Mouse (Mus musculus): Measurements from ENCODE around the gene Aim2. TPM values are rescaled to one million over a fixed set of nuclear protein-coding genes. Genes with fewer than 3 reads are reported as not detected.

Gene Aim2
- polyA plus RNA-seq, 1 experiment from 2014 or later = 2.4 TPM

DNA sequence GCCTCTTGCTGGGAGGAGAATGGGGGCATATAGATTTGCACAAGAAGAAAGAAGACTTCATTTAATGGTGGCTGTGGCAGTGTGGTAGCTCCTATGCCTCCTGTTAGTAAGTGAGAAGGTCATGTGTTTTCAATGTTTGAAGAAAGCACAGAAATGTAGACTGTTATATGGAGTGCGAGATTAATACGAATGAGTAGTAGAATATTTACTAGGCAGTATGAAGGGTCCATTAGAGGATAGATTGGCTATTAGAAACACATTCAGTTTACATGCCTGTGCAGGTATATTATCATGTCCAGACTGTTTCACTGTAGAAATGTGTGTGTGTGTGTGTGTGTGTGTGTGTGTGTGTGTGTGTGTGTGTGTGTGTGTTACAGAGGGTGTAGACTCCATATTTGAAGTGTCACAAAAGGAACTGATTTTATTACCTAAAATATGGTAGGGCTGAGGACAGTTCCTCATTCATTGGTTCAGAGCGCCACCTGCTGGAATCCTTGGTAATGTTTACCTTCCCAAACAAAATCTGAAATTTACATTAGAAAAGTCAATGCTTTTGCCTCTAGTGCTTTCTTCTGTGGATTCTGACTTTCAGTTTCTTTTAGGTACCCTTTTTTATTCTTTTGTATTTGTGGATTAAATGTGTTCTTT lies 47.8 kb downstream of the Aim2 start:
- H3K4me1 ChIP-seq (replicated peaks) = no peaks in the 10 kb centered on the region
- no peaks in the 10 kb centered on the region for H3K9me3 ChIP-seq (replicated peaks)
- H3K36me3 ChIP-seq = no peaks in the 10 kb centered on the region
- H3K4me3 ChIP-seq = no peak overlapping the region
- H3K27me3 ChIP-seq (replicated peaks) = no peaks in the 10 kb centered on the region
- H3K9ac ChIP-seq = no peak overlapping the region
- no peak overlapping the region for H3K4me2 ChIP-seq
- no peak overlapping the region for H3K27ac ChIP-seq (ENCODE audit: poor library complexity, severe bottlenecking)
- ATAC-seq (ENCODE audit: insufficient number of reproducible peaks, low FRiP score) = no peak
- 20% methylated on average over 3 of the region's 3 CpGs for WGBS

DNA sequence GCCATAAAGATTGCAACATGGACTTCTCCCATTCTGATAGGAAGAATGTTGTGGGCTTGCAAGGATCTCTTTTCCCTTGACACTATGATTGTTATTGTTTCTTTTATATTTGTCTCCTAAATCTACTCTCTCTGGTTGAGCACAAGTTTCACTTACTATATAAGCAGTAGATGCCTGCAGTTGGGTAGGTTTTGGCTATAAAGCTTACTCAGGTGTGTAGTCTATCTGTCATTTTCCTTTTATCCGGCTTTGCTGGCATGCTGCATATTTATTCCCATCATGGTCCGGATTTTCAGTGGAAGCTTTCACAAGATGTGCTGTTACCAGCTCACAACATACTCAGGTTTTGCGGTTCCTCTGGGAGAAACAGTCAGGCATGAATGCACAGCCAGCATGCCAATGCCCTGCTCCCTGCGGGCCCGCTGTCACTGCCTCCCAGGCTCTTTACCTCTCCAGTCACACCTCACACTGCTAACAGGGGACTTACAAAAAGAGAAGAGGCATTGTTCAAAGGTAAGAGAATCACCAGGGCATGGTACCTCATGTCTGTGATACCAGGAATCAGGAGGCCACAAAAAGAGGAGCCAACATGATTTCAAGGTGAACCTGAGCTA lies 54.1 kb downstream of the Aim2 start:
- Histone ChIP-seq H3K4me2 (no peak overlapping the region), H3K36me3 (no peaks in the 10 kb centered on the region), H3K4me3 (no peak overlapping the region), H3K4me1 (replicated peaks) (no peaks in the 10 kb centered on the region), H3K9me3 (replicated peaks) (no peaks in the 10 kb centered on the region), H3K9ac (no peak overlapping the region), H3K27me3 (replicated peaks) (no peaks in the 10 kb centered on the region), H3K27ac (ENCODE audit: poor library complexity, severe bottlenecking) (no peak overlapping the region)
- WGBS = 79% methylated on average over 5 of the region's 5 CpGs
- no peak for ATAC-seq (ENCODE audit: insufficient number of reproducible peaks, low FRiP score)

DNA sequence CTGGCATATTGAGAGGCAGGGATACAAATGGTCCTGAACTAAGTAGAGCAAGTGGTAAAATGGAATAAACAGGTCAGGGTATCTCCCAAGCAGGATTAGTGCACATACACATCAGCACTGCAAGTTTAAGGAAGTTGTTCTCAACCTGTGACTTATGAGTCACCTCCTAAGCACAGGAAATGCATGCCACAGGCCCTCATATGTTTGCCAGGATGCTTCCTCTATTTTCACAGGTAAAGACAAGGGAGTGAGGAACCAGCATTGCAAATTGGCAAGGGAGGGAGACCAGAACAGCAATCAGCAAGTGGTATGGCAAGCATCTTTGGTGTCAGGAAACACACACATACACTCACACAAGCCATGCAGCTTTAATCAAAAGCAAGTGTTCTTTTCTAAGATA lies 58.4 kb downstream of the Aim2 start:
- Histone ChIP-seq H3K9me3 (replicated peaks) (no peaks in the 10 kb centered on the region), H3K4me2 (no peak overlapping the region), H3K36me3 (no peaks in the 10 kb centered on the region), H3K27ac (ENCODE audit: poor library complexity, severe bottlenecking) (no peak overlapping the region), H3K4me3 (no peak overlapping the region), H3K27me3 (replicated peaks) (no peaks in the 10 kb centered on the region), H3K4me1 (replicated peaks) (no peaks in the 10 kb centered on the region), H3K9ac (no peak overlapping the region)
- no peak for ATAC-seq (ENCODE audit: insufficient number of reproducible peaks, low FRiP score)

DNA sequence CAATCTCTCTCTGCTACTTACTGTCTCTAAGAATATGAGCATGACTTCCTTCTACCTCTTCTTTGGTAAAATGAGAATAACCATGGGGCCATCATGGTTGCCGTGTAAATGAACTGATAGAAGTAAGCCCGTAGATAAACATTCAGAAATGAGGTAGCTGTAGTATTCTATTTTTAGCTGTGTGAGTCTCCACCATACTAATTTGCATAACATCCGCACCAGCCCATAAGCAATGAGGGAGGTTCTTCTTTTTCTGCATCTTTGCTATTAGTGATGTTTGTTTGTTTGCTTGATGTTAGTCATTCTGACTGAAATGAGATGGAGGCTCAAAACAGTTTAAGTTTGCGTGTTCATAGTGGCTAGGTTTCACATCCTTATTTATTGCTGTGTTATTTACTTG lies 61.2 kb downstream of the Aim2 start:
- Histone ChIP-seq H3K9ac (no peak overlapping the region), H3K36me3 (no peaks in the 10 kb centered on the region), H3K9me3 (replicated peaks) (peaks cover 3% of the 10 kb centered on the region; the same call in 1 of the 2 replicates), H3K4me2 (no peak overlapping the region), H3K27me3 (replicated peaks) (no peaks in the 10 kb centered on the region), H3K4me3 (no peak overlapping the region), H3K27ac (ENCODE audit: poor library complexity, severe bottlenecking) (no peak overlapping the region), H3K4me1 (replicated peaks) (no peaks in the 10 kb centered on the region)
- ATAC-seq (ENCODE audit: insufficient number of reproducible peaks, low FRiP score) = no peak
- 78% methylated on average over 4 of the region's 4 CpGs for WGBS

DNA sequence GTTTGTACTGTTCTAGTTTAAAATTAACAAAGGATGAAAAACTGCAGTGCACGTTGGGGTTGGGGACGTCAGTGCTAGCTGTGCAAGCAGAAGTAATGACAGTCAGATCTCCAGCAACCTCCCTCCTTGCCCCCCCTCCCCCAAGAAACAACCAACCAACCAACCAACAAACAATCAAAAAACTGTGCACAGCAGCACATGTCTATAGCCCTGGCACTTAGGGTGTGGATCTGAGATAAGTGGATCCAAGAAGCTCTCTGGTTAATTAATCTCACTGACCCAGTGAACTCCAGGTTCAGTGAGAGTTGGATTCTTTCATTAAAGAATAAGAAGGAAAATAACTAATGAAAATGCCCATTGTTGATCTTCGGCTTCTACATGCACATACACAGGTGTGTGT lies 64.0 kb downstream of the Aim2 start:
- peaks cover 3% of the 10 kb centered on the region; the same call in 1 of the 2 replicates for H3K9me3 ChIP-seq (replicated peaks)
- WGBS = 82% methylated on average over 3 of the region's 3 CpGs
- H3K27me3 ChIP-seq (replicated peaks) = no peaks in the 10 kb centered on the region
- no peak overlapping the region for H3K4me2 ChIP-seq
- no peak overlapping the region for H3K27ac ChIP-seq (ENCODE audit: poor library complexity, severe bottlenecking)
- H3K9ac ChIP-seq = no peak overlapping the region
- H3K4me3 ChIP-seq = no peak overlapping the region
- H3K36me3 ChIP-seq = no peaks in the 10 kb centered on the region
- ATAC-seq (ENCODE audit: insufficient number of reproducible peaks, low FRiP score) = no peak
- no peaks in the 10 kb centered on the region for H3K4me1 ChIP-seq (replicated peaks)

DNA sequence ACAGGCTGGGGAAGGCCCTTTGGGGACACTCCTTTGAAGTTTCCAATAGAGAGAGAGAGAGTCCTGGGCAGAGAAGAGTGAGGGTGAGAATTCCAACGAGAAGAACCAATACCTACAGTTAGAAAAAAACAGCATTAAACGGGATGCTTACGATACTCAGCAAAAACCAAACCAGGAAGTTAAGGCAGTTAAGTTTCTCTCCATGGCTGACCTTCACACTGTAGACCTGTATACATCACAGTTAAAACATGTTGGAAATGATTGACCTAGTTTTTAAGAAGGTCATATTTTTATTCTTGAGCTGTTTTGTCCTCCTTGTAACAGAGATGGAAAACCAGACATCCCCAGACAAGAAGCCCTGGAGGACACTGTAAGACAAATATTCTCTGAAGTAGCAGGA lies 67.8 kb downstream of the Aim2 start:
- Histone ChIP-seq H3K4me3 (no peak overlapping the region), H3K4me1 (replicated peaks) (no peaks in the 10 kb centered on the region), H3K27me3 (replicated peaks) (no peaks in the 10 kb centered on the region), H3K27ac (ENCODE audit: poor library complexity, severe bottlenecking) (no peak overlapping the region), H3K9me3 (replicated peaks) (peaks cover 3% of the 10 kb centered on the region; the same call in 1 of the 2 replicates), H3K36me3 (no peaks in the 10 kb centered on the region), H3K4me2 (no peak overlapping the region), H3K9ac (no peak overlapping the region)
- WGBS = 84% methylated on average over 3 of the region's 3 CpGs
- no peak for ATAC-seq (ENCODE audit: insufficient number of reproducible peaks, low FRiP score)

DNA sequence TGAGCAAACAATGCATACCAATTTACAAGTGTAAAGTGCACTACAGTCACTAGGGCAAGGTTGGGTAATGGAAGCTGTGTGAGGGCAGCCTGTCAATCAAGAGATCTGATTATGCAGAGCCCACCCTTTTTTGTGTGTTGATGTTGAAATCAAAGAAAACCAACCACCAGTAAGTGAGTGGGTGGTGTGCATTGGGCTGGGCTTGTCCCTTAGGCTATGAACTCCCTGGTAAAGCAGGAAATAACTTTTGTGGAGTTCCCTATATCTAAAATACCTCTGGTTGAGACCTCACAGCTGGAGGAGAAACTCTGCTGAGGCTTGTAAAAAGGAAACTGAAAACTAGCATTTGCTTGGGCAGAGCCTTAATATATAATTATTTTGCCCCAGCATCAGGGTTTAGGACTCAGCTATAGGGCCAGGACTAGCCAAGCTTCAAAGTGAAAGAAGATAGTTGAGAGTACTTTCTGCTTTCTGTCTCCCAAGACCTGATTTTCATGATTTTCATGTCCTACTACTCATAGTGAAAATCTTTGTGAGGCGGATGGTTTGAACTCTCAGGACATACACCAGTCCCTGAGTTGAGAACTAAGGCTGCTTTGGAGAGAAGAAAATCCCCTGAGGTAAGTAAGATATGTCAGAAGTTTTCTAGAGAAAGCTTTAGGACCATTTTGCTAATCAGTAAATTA lies 68.4 kb downstream of the Aim2 start:
- Histone ChIP-seq H3K9ac (no peak overlapping the region), H3K9me3 (replicated peaks) (peaks cover 3% of the 10 kb centered on the region; the same call in 1 of the 2 replicates), H3K27me3 (replicated peaks) (no peaks in the 10 kb centered on the region), H3K27ac (ENCODE audit: poor library complexity, severe bottlenecking) (no peak overlapping the region), H3K4me2 (no peak overlapping the region), H3K36me3 (no peaks in the 10 kb centered on the region), H3K4me1 (replicated peaks) (no peaks in the 10 kb centered on the region), H3K4me3 (no peak overlapping the region)
- WGBS = 77% methylated on average over 1 of the region's 1 CpGs
- ATAC-seq (ENCODE audit: insufficient number of reproducible peaks, low FRiP score) = no peak

DNA sequence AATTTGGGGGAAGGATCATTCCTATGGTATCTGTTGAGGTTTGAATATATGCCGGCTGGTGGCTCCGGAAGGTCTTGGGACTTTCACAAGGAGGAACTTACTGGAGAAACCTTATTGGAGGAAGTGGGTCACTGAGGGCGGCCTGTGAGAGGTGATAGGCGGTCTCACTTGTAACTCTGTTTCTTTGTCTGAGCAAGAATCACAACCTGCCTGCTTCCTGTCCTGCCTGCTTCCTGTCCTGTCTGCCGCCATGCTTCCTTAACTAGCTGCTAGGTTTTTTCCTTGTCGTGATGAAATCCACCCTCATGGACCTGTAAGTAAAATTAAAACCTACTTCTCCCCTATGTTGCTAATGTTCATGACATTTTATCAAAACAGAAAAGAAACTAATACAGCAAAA lies 69.7 kb downstream of the Aim2 start:
- Histone ChIP-seq H3K27ac (ENCODE audit: poor library complexity, severe bottlenecking) (no peak overlapping the region), H3K4me2 (no peak overlapping the region), H3K9ac (no peak overlapping the region), H3K4me3 (no peak overlapping the region), H3K36me3 (no peaks in the 10 kb centered on the region), H3K4me1 (replicated peaks) (no peaks in the 10 kb centered on the region), H3K9me3 (replicated peaks) (peaks cover 3% of the 10 kb centered on the region; the same call in 1 of the 2 replicates), H3K27me3 (replicated peaks) (no peaks in the 10 kb centered on the region)
- no peak for ATAC-seq (ENCODE audit: insufficient number of reproducible peaks, low FRiP score)
- WGBS = 63% methylated on average over 6 of the region's 6 CpGs

DNA sequence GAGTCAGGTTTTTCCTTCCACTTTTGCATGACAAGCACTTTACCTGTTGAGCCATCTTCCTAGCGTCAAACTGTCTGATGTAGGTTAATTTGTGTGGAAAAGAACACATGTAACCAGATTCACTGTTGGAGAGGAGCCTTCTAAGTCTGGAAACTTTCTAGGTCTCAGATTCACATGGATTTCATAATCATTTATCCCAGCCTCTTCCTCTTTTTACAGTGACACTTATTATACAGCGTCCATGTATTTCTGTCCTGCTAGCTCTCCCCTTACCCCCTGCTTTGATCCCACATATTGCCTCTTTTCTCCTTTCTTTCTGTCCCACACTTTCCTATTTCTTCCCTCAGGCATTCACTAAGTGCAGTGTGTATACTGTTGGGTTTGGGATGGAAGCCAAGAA lies 75.7 kb downstream of the Aim2 start:
- Histone ChIP-seq H3K27me3 (replicated peaks) (no peaks in the 10 kb centered on the region), H3K27ac (ENCODE audit: poor library complexity, severe bottlenecking) (no peak overlapping the region), H3K4me2 (no peak overlapping the region), H3K4me3 (no peak overlapping the region), H3K4me1 (replicated peaks) (no peaks in the 10 kb centered on the region), H3K9me3 (replicated peaks) (no peaks in the 10 kb centered on the region), H3K9ac (no peak overlapping the region), H3K36me3 (no peaks in the 10 kb centered on the region)
- 74% methylated on average over 2 of the region's 2 CpGs for WGBS
- no peak for ATAC-seq (ENCODE audit: insufficient number of reproducible peaks, low FRiP score)

DNA sequence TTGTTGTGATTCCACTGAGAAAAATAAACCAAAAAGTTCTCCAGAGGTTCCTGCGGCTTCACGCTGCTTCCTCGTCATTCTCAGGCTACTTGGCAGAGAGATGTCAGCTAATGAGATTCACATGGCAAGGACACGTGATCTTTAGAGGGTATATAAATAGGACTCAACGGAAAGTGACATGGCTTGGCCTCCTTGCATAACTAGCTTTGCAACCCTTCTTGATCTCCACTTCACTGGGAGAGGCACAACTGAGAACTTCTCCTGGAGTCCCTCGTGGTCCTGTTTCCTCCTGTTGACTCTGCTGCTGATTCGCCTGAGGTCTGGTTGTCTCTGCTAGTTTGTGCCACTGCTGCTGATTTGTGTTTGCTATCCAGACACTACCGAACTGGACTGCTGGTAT lies 76.7 kb downstream of the Aim2 start:
- Histone ChIP-seq H3K36me3 (no peaks in the 10 kb centered on the region), H3K27me3 (replicated peaks) (no peaks in the 10 kb centered on the region), H3K9me3 (replicated peaks) (no peaks in the 10 kb centered on the region), H3K27ac (ENCODE audit: poor library complexity, severe bottlenecking) (no peak overlapping the region), H3K4me3 (no peak overlapping the region), H3K9ac (no peak overlapping the region), H3K4me1 (replicated peaks) (no peaks in the 10 kb centered on the region), H3K4me2 (no peak overlapping the region)
- ATAC-seq (ENCODE audit: insufficient number of reproducible peaks, low FRiP score) = no peak
- WGBS = 72% methylated on average over 8 of the region's 8 CpGs

DNA sequence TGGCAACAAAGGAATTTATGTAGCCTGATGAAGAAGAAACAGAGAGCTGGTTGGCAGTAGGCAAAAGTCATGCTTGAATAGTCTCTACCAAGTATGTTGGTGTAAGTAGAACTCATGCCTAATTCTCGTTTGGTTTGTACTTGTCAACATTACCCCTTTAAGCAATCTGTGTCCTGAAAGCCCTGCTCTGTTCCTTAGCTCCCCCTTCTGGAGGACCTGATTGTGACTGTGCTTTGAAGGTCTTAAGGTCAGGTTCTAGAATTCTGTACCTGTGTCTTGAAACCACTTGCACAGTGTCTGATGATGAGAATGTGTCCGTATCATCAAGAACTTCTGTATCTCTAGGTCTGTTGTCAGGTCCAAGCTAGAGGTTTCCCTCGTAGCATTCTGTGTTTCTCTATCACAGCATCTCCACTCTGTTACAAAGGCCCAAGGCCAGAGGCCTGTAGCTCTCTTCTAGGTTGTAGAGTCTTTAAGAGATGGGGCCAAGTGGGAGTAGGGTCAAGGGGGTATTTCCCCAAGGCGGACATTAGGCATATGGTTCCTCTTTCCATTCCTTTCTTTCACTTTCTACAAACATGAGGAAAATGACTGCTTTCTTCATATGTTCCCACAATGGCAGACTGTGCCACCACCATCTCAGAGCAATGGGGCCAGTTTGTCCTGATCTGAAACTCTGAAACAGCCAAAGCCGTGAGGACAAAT lies 79.5 kb downstream of the Aim2 start:
- H3K4me1 ChIP-seq (replicated peaks) = no peaks in the 10 kb centered on the region
- WGBS = 80% methylated on average over 5 of the region's 5 CpGs
- no peak for ATAC-seq (ENCODE audit: insufficient number of reproducible peaks, low FRiP score)

More for the DNA sequence above, 79.5 kb downstream of the Aim2 start:
- Histone ChIP-seq H3K4me3 (no peak overlapping the region), H3K9ac (no peak overlapping the region), H3K27ac (ENCODE audit: poor library complexity, severe bottlenecking) (no peak overlapping the region), H3K9me3 (replicated peaks) (no peaks in the 10 kb centered on the region), H3K4me2 (no peak overlapping the region), H3K27me3 (replicated peaks) (no peaks in the 10 kb centered on the region), H3K36me3 (no peaks in the 10 kb centered on the region)

All from heart, embryonic 12.5 days (tissue).